Mouse (Mus musculus) liver, adult 2 months (tissue): Measurements from ENCODE around the gene Farsb.

Experiments used
- CTCF ChIP-seq: fragments of 200-500 bp; IDR thresholded peaks from 2 replicates; pipeline ENCODE4 v1.5.1; 2011; ENCODE audit warnings: low read depth, low read length, control low read depth
- POLR2A ChIP-seq: fragments of 200-500 bp; IDR thresholded peaks from 2 replicates; pipeline ENCODE4 v1.6.1; 2011; ENCODE audit warnings: low read length, control low read depth; ENCODE audit not compliant: insufficient read depth; ENCODE audit errors: extremely low read depth

DNA sequence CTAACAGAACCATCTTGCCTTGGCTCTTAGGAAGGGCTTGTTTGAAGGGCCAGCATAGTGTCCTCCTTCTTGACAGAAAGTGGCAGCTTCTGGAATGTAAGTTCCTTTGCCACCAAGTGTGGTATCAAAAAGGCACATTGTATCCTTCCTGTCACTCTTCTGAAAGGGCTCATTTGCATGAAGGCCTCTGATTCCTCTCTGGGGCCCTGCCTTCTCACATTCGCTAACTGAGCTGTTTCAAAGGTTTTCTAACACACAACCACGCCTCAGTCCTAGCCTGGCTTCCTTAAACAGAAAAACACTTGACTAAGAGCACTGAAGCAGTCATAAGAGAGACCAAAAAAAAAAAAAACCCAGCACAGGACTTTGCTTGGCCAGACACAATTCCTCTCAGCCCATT lies 66.1 kb downstream of the Farsb start:
- no peak for TF ChIP-seq CTCF
- no peak for TF ChIP-seq POLR2A
